Mouse (Mus musculus): ENCODE results near the gene Myo3a. TPM values are rescaled to one million over a fixed set of nuclear protein-coding genes. Genes with fewer than 3 reads are reported as not detected.

Myo3a gene
- polyA plus RNA-seq, 2 experiments: 0.01 TPM; not detected in 1

DNA sequence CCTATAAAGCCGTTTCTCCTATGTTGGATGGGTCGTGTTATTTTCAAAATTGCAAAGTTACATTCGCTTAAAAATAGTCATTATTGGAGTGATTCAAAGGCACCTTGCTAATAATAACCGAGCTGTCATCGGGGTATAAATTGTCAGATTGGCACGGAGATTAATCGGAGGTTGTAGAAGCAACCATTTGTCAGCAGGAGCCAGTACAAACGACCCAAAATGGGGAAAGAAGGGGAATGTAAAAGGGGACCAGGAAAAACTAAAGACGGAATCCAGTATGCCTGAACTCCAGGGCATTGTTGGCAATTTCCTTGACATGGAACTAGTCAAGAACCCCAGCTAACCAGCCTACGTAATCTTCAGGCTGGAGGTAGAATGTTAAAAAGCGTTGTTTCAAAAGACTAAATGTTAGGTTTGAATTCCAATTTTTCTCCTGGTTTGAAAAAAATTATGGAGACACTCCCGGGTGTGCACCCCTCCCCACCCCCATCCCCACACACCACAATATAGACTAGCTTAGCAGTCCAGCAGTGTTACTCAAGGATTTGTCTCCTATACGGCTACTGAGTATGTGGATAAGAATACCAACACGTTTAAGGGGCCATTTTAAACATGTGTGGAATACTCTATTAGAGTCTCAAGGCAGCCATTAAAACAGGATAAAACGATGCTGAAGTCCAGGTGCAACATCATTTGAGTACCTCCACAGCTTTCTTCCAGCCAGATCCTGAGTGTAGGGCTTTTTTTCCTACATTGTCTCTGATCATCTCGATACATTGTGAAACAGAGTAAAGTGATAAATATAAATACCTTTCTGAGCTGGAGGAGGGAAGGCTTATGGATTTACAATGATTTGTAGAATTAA, 398.0 kb downstream of the Myo3a start:
- no peak for DNase-seq (ENCODE audit: low spot score)

GRCm38 (mm10) chr2:22627147-22627666, 399.9 kb downstream of the Myo3a start:
- H3K4me3 ChIP-seq (replicated peaks; ENCODE audit: low read length): no peak overlapping the region
- no peak overlapping the region for H3K4me2 ChIP-seq (replicated peaks; ENCODE audit: low read depth, low read length, severe bottlenecking)
- H3K9ac ChIP-seq (ENCODE audit: low read depth, low read length, severe bottlenecking): no peak overlapping the region
- H3K27ac ChIP-seq (replicated peaks; ENCODE audit: low read depth, low read length): no peak overlapping the region
- H3K27me3 ChIP-seq (ENCODE audit: control insufficient read depth, insufficient read depth, low read length): peaks cover 66% of the 10 kb centered on the region
- no peak for TF ChIP-seq POLR2A (IDR thresholded peaks at IDR 0.05; ENCODE audit: borderline replicate concordance, extremely low read depth, insufficient read depth, insufficient read length)
- 27% methylated on average over 3 of the region's 3 CpGs for WGBS
- ATAC-seq (ENCODE audit: low FRiP score, low read depth): no peak
- no peaks in the 10 kb centered on the region for H3K36me3 ChIP-seq (ENCODE audit: control insufficient read depth, insufficient read depth, low read length)
- no peak for DNase-seq (ENCODE audit: low spot score)
- H3K4me1 ChIP-seq (ENCODE audit: control insufficient read depth, insufficient read depth, low read length): peaks cover 14% of the 10 kb centered on the region
- H3K9me3 ChIP-seq (ENCODE audit: control insufficient read depth, low read length): no peaks in the 10 kb centered on the region

More for the DNA sequence above, 398.0 kb downstream of the Myo3a start:
- no peaks in the 10 kb centered on the region for H3K9me3 ChIP-seq (ENCODE audit: control insufficient read depth, low read length)
- H3K36me3 ChIP-seq (ENCODE audit: control insufficient read depth, insufficient read depth, low read length): no peaks in the 10 kb centered on the region
- no peak for TF ChIP-seq POLR2A (IDR thresholded peaks at IDR 0.05; ENCODE audit: borderline replicate concordance, extremely low read depth, insufficient read depth, insufficient read length)
- H3K27me3 ChIP-seq (ENCODE audit: control insufficient read depth, insufficient read depth, low read length): peaks cover 82% of the 10 kb centered on the region
- H3K4me2 ChIP-seq (replicated peaks; ENCODE audit: low read depth, low read length, severe bottlenecking): no peak overlapping the region
- ATAC-seq (ENCODE audit: low FRiP score, low read depth): no peak
- 10% methylated on average over 16 of the region's 16 CpGs for WGBS
- no peak overlapping the region for H3K27ac ChIP-seq (replicated peaks; ENCODE audit: low read depth, low read length)
- H3K4me3 ChIP-seq (replicated peaks; ENCODE audit: low read length): no peak overlapping the region
- H3K4me1 ChIP-seq (ENCODE audit: control insufficient read depth, insufficient read depth, low read length): peaks cover 14% of the 10 kb centered on the region
- no peak overlapping the region for H3K9ac ChIP-seq (ENCODE audit: low read depth, low read length, severe bottlenecking)

- H3K9me3 ChIP-seq (ENCODE audit: control insufficient read depth, low read length): no peaks in the 10 kb centered on the region
- H3K4me3 ChIP-seq (replicated peaks; ENCODE audit: low read length): no peak overlapping the region
- H3K4me1 ChIP-seq (ENCODE audit: control insufficient read depth, insufficient read depth, low read length): peaks cover 7% of the 10 kb centered on the region
- no peak overlapping the region for H3K27ac ChIP-seq (replicated peaks; ENCODE audit: low read depth, low read length)
- DNase-seq (ENCODE audit: low spot score) (no peak), ATAC-seq (ENCODE audit: low FRiP score, low read depth) (no peak)
- TF ChIP-seq POLR2A (IDR thresholded peaks at IDR 0.05; ENCODE audit: borderline replicate concordance, extremely low read depth, insufficient read depth, insufficient read length): no peak
- no peaks in the 10 kb centered on the region for H3K36me3 ChIP-seq (ENCODE audit: control insufficient read depth, insufficient read depth, low read length)
- no peak overlapping the region for H3K4me2 ChIP-seq (replicated peaks; ENCODE audit: low read depth, low read length, severe bottlenecking)
- no peak overlapping the region for H3K9ac ChIP-seq (ENCODE audit: low read depth, low read length, severe bottlenecking)
- WGBS: 30% methylated on average over 5 of the region's 5 CpGs
- H3K27me3 ChIP-seq (ENCODE audit: control insufficient read depth, insufficient read depth, low read length): peaks cover 59% of the 10 kb centered on the region
These were observed 400.6 kb downstream of the Myo3a start for GRCm38 (mm10) chr2:22627819-22628432.

DNA sequence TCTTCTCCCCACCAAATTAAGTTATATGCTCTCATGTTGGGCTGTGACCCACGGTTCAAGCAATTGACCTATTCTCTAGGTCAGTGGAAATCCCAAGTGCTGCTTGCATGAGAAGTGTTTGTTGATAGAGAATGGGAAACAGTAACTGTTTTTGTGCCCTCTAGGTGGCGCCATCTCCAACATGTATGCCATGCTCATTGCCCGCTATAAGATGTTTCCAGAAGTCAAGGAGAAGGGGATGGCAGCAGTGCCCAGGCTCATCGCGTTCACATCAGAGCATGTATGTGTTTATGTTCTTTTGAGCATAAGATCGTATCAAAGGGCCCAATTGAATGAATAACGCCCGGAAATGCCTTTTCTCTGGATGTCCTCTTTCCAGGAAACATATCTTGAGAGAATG, 407.5 kb downstream of the Myo3a start:
- no peaks in the 10 kb centered on the region for H3K9me3 ChIP-seq (ENCODE audit: control insufficient read depth, low read length)
- no peak for TF ChIP-seq POLR2A (IDR thresholded peaks at IDR 0.05; ENCODE audit: borderline replicate concordance, extremely low read depth, insufficient read depth, insufficient read length)
- no peak for ATAC-seq (ENCODE audit: low FRiP score, low read depth)
- no peak overlapping the region for H3K4me2 ChIP-seq (replicated peaks; ENCODE audit: low read depth, low read length, severe bottlenecking)
- peaks cover 8% of the 10 kb centered on the region; the same call in 1 of the 2 replicates for H3K27me3 ChIP-seq (ENCODE audit: control insufficient read depth, insufficient read depth, low read length)
- H3K36me3 ChIP-seq (ENCODE audit: control insufficient read depth, insufficient read depth, low read length): no peaks in the 10 kb centered on the region
- no peak overlapping the region for H3K27ac ChIP-seq (replicated peaks; ENCODE audit: low read depth, low read length)
- 36% methylated on average over 8 of the region's 8 CpGs for WGBS
- no peak for DNase-seq (ENCODE audit: low spot score)
- no peak overlapping the region for H3K4me3 ChIP-seq (replicated peaks; ENCODE audit: low read length)
- no peaks in the 10 kb centered on the region for H3K4me1 ChIP-seq (ENCODE audit: control insufficient read depth, insufficient read depth, low read length)
- H3K9ac ChIP-seq (ENCODE audit: low read depth, low read length, severe bottlenecking): no peak overlapping the region

GRCm38 (mm10) chr2:22646134-22646533, 418.8 kb downstream of the Myo3a start:
- no peak overlapping the region for H3K27ac ChIP-seq (replicated peaks; ENCODE audit: low read depth, low read length)
- H3K9me3 ChIP-seq (ENCODE audit: control insufficient read depth, low read length): no peaks in the 10 kb centered on the region
- 69% methylated on average over 1 of the region's 1 CpGs for WGBS
- peaks cover 5% of the 10 kb centered on the region; the same call in 1 of the 2 replicates for H3K4me1 ChIP-seq (ENCODE audit: control insufficient read depth, insufficient read depth, low read length)
- no peaks in the 10 kb centered on the region for H3K36me3 ChIP-seq (ENCODE audit: control insufficient read depth, insufficient read depth, low read length)
- DNase-seq (ENCODE audit: low spot score) (no peak), ATAC-seq (ENCODE audit: low FRiP score, low read depth) (no peak)
- TF ChIP-seq POLR2A (IDR thresholded peaks at IDR 0.05; ENCODE audit: borderline replicate concordance, extremely low read depth, insufficient read depth, insufficient read length): no peak
- no peaks in the 10 kb centered on the region for H3K27me3 ChIP-seq (ENCODE audit: control insufficient read depth, insufficient read depth, low read length)
- H3K4me3 ChIP-seq (replicated peaks; ENCODE audit: low read length): no peak overlapping the region
- no peak overlapping the region for H3K9ac ChIP-seq (ENCODE audit: low read depth, low read length, severe bottlenecking)
- H3K4me2 ChIP-seq (replicated peaks; ENCODE audit: low read depth, low read length, severe bottlenecking): no peak overlapping the region
